Mouse (Mus musculus) testis, adult 2 months (tissue): ENCODE results near the gene Prm2. TPM values are rescaled to one million over a fixed set of nuclear protein-coding genes. Genes with fewer than 3 reads are reported as not detected.

Experiments
- H3K27ac ChIP-seq: fragments of 200-500 bp; 2 replicates; pipeline ENCODE4 v1.5.1; 2012; ENCODE audit warnings: low read depth, low read length; ENCODE audit not compliant: control insufficient read depth, insufficient read depth
- H3K27me3 ChIP-seq: fragments of 200-500 bp; 2 replicates; pipeline ENCODE4 v1.6.1; 2012; ENCODE audit warnings: mild to moderate bottlenecking, low read length, moderate library complexity; ENCODE audit not compliant: control insufficient read depth, insufficient read depth
- H3K36me3 ChIP-seq: fragments of 200-500 bp; 2 replicates; pipeline ENCODE4 v1.6.1; 2012; ENCODE audit warnings: mild to moderate bottlenecking, low read length; ENCODE audit not compliant: control insufficient read depth, insufficient read depth
- H3K4me1 ChIP-seq: fragments of 200-500 bp; 2 replicates; pipeline ENCODE4 v1.6.1; 2012; ENCODE audit warnings: low read length; ENCODE audit not compliant: control insufficient read depth, insufficient read depth
- H3K4me3 ChIP-seq: fragments of 200-500 bp; 2 replicates; pipeline ENCODE4 v1.5.1; 2012; ENCODE audit warnings: low read depth, mild to moderate bottlenecking, low read length, moderate library complexity, mixed read lengths; ENCODE audit not compliant: control insufficient read depth
- CTCF ChIP-seq: fragments of 200-500 bp; IDR thresholded peaks from 2 replicates; pipeline ENCODE4 v1.5.1; 2012; ENCODE audit warnings: low read depth, mild to moderate bottlenecking, inconsistent platforms, low read length, moderate library complexity; ENCODE audit not compliant: control insufficient read depth, insufficient read depth, insufficient replicate concordance
- POLR2A ChIP-seq: fragments of 200-500 bp; IDR thresholded peaks from 2 replicates; pipeline ENCODE4 v1.6.1; 2012; ENCODE audit warnings: low read depth, mild to moderate bottlenecking, inconsistent platforms, low read length, moderate library complexity; ENCODE audit not compliant: control insufficient read depth
- polyA plus RNA-seq: library from polyadenylated mRNA; depleted of rRNA; stranded (reverse); fragments of >200 nt; gene quantifications from 2 replicates; pipeline ENCODE4 v1.2.3, GENCODE M21; 2012

Prm2 gene
- polyA plus RNA-seq, 1 experiment: 18,587 TPM

DNA sequence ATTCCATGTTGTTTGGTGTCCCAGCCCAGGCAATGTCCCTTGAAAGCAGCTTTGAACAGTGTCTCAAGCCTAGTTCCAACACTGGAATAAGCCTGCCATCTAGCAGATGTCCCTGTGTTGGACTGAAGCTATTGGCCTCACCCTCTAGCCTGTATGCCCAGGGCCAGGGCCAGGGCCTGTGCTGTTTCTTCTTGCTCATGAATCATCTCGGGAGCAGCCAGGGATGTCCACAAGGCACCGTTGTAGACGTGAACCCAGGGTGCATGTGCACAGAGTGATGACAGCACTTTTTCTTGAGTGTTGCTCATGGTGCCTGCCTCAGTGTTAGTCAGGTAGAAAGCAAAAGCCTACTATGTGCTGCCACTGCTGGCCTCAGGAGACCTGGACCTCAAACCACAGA, 41.3 kb upstream of the Prm2 start:
- TF ChIP-seq CTCF (no peak), POLR2A (no peak)
- no peak overlapping the region for H3K27ac ChIP-seq
- H3K4me1 ChIP-seq: peaks cover 5% of the 10 kb centered on the region; the same call in 1 of the 2 replicates

DNA sequence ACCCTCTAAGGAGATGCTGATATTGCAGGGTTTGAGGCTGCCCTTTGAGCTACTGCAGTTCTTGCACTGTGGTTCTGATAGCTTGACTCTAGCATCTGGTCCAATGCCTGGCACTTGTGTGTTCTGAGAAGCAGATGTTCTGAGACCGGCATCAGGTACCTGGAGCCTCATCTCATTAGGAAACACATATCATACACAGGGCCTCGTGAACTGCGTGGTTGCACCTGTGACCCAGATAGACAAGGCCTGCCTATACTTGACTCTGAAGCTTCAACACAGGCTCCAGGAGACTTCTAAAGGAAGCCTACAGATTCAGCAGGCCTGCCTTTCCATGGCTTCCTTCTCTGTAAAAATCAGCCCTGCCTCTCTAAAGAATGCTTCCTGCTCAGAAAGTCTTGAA, 40.5 kb upstream of the Prm2 start:
- peaks cover 5% of the 10 kb centered on the region; the same call in 1 of the 2 replicates for H3K4me1 ChIP-seq
- no peak for TF ChIP-seq POLR2A
- no peak for TF ChIP-seq CTCF
- no peak overlapping the region for H3K4me3 ChIP-seq
- H3K27me3 ChIP-seq: no peaks in the 10 kb centered on the region
- H3K36me3 ChIP-seq: no peaks in the 10 kb centered on the region
- no peak overlapping the region for H3K27ac ChIP-seq

More for the DNA sequence above, 41.3 kb upstream of the Prm2 start:
- Histone ChIP-seq H3K36me3 (no peaks in the 10 kb centered on the region), H3K27me3 (no peaks in the 10 kb centered on the region), H3K4me3 (no peak overlapping the region)

DNA sequence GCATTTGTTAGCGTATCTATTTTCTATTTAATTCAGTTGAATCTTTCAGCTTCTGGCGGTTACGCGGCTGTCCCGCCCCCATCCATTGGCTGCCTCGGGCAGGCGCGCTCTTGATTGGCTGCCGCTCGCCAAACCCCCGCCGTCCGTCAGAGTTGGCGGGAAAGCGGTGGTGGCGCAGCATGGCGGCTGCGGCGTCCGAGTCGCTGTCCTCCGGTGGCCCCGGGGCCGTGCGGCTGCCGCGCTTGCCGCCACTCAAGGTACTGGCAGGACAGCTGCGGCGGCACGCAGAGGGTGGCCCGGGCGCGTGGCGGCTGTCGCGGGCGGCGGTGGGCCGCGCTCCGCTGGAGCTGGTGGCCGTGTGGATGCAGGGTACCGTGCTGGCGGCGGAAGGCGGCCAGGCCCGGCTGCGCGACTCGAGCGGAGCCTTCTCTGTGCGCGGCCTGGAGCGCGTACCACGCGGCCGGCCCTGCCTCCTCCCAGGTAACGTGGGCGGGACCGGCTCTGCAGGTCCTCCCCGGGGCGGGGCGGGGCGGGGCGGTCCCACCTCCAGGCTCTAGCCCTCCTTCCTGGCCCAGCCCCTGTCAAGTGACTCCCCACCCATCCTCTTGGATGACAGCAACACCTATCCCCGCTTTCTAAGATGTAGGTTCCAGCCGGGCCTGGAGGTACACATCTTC, 39.1 kb upstream of the Prm2 start, which contains the start of gene Rmi2:
Gene Rmi2, plus strand, starts transcription at position 149 of the 677 bp plus-strand sequence.
- peak within 1 kb of the TSS; percentile 74 for H3K27ac ChIP-seq
- peaks cover 5% of the 10 kb centered on the region; the same call in 1 of the 2 replicates for H3K4me1 ChIP-seq
- H3K36me3 ChIP-seq: no peaks in the 10 kb centered on the region
- peak; percentile 59; the same call in 1 of the 2 replicates for TF ChIP-seq POLR2A
- TF ChIP-seq CTCF: no peak
- H3K27me3 ChIP-seq: no peaks in the 10 kb centered on the region
- H3K4me3 ChIP-seq: peak within 1 kb of the TSS; percentile 79

DNA sequence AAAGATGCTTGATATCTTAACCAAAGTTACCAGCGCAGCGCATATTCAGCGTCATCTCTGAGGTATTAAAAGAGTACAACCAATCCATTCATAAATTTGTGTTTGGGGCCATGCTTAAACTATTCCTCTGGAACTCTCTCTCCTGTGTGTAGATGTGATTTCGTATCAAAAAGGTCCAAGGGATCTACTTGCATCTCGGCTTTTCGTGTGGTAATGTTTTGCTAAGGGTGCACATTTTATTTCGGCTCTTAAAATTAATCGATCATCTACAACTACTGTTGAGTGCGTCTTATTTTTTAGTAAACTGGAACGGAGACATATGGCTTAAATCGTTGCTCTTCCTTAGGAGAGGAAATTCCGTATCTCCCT, 38.6 kb upstream of the Prm2 start:
- Histone ChIP-seq H3K27me3 (no peaks in the 10 kb centered on the region), H3K4me3 (peak overlapping the region; percentile 79), H3K27ac (peak overlapping the region; percentile 74), H3K4me1 (peaks cover 5% of the 10 kb centered on the region; the same call in 1 of the 2 replicates), H3K36me3 (no peaks in the 10 kb centered on the region)
- TF ChIP-seq POLR2A: no peak
- TF ChIP-seq CTCF: no peak

DNA sequence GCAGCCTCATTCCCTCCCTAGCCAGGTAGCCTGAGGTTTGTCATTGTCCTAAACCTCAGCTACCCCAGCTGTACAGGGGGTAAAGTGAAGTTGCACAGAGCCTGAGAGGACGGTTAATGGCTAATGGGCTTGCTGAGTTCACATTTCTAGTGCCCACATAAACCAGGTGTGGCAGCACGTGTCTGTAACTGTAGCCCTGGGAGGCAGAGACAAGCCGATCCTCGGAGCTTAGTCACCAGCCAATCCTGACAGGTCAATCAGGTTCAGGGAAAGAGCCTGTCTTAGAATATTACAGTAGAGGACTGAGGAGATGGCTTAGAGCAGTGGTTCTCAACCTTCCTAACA, 32.5 kb upstream of the Prm2 start:
- no peaks in the 10 kb centered on the region for H3K36me3 ChIP-seq
- H3K4me1 ChIP-seq: no peaks in the 10 kb centered on the region
- H3K4me3 ChIP-seq: no peak overlapping the region
- no peak overlapping the region for H3K27ac ChIP-seq
- TF ChIP-seq CTCF: no peak
- no peak for TF ChIP-seq POLR2A
- no peaks in the 10 kb centered on the region for H3K27me3 ChIP-seq

DNA sequence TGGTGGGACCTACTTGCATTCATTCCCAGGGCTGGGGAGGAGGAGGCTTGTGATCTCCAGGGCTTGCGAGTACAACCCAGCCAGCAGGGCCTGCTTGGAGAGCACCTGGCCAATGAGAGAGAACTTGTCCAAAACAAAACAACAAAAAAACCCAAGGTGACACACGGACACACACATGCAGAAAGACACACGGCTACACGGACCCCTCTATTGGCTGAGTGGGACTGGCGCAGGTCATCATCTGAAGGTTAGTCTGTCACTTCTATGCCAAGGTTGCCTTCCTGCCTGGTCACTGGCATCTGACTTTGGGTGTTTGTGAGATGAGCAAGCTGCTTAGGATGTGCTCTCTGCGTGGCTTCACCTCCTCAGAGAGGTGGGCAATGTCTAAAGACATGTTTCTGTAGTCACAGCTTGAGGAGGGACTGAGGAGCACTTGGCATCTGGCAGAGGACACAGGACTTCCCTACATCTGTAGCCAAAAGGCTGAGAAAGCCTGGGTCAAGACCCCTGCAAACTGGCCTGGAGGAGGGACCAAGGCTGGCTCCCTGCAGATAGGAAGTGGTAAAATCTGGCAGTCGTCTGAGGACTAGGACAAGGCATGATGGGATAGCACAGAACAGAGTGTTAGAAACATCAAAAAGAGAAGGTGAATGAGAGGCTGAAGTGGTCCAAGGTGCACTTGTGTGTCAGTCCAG, 32.0 kb upstream of the Prm2 start:
- Histone ChIP-seq H3K27ac (no peak overlapping the region), H3K27me3 (no peaks in the 10 kb centered on the region), H3K36me3 (no peaks in the 10 kb centered on the region), H3K4me3 (no peak overlapping the region), H3K4me1 (no peaks in the 10 kb centered on the region)
- TF ChIP-seq POLR2A (no peak), CTCF (no peak)

DNA sequence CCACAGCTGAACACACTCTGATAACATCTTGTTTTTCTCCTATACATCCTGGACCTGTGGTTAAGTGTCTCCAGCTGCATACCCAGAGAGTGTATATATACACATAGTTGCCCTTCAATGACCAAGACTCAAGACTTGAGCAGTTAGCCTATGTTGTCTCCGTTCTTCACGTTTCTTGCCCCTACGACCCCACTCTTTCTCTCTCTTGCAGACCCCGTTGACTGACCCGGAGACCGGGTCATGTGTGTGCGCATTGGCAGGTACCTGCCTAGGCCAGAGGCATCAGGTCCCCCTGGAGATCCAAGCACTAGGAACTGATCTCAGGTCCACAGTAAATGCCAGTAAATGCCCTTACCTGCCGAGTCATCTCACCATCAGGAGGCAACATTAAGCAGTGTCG, 31.3 kb upstream of the Prm2 start:
- Histone ChIP-seq H3K4me3 (no peak overlapping the region), H3K27ac (no peak overlapping the region), H3K27me3 (no peaks in the 10 kb centered on the region), H3K36me3 (no peaks in the 10 kb centered on the region), H3K4me1 (no peaks in the 10 kb centered on the region)
- TF ChIP-seq POLR2A: no peak
- TF ChIP-seq CTCF: no peak

DNA sequence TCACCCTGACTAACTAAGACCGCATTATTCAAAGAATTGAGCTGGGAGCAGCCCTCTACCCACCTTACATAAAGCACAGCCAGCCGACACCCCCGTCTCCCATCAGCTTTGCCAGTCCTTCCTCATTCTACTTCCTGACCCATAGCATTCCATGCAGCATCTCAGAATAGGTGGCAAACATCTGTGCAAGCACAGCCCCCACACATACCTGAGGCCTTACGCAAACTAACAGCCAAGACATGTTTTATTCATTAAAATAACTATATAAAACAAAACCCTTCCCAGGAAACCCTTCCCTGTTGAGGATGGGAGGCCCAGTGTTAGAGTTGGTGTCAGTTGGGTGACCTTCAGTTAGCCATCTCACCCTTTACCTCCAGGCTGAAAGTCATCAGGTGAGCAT, 29.9 kb upstream of the Prm2 start:
- no peaks in the 10 kb centered on the region for H3K4me1 ChIP-seq
- no peak overlapping the region for H3K27ac ChIP-seq
- no peaks in the 10 kb centered on the region for H3K36me3 ChIP-seq
- TF ChIP-seq CTCF (no peak), POLR2A (no peak)
- no peak overlapping the region for H3K4me3 ChIP-seq
- no peaks in the 10 kb centered on the region for H3K27me3 ChIP-seq
